ENCODE assay signal across 16 mouse cellular contexts in the genomic region with DNA sequence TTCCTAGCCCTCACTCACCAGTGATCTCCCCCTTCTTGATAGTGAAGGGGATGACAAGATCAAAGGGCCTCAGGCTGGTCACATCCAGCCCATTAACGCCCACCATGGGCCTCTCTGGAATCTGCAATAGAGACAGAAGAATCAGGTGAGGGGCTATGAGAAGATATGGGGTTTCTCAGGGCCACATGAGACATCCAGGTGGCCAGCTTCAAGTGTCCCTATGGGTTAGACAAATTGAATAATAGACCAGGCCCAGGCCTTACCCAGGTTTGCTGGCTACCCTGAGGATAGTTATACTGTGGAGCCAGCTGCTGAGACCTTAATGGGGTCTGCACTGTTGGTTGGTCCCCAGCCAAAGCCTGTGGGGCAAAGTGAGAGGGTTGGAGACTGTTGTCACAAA.
"Had no signal": no experiment of that assay in that cellular context is flagged by ENCODE, and none has a peak within 500 bp of the region (broad histone marks: within the 10 kb centered on the region; RNA-seq: fewer than 3 reads in every experiment).

No protein-coding gene starts in this region.

- DNase-seq: retina, postnatal 1 day; right cerebral cortex, adult 18-20 months; right cerebral cortex, postnatal 14 days; right cerebral cortex, postnatal 25 days; right cerebral cortex, postnatal 4 days; spleen, adult 18-20 months; thymus, adult 18-20 months; thymus, adult 2 months; thymus, postnatal 14 days; thymus, postnatal 25 days; thymus, postnatal 36 days; thymus, postnatal 4 days had no signal

- H3K4me3 ChIP-seq: neural tube, embryonic 13.5 days; neural tube, embryonic 15.5 days; stomach, embryonic 15.5 days had no signal

- H3K4me2 ChIP-seq: neural tube, embryonic 13.5 days; neural tube, embryonic 15.5 days; stomach, embryonic 15.5 days had no signal

- H3K9me3 ChIP-seq: neural tube, embryonic 13.5 days; neural tube, embryonic 15.5 days; stomach, embryonic 15.5 days had no signal

- H3K27ac ChIP-seq: neural tube, embryonic 13.5 days; neural tube, embryonic 15.5 days; stomach, embryonic 15.5 days; stomach, postnatal 0 days had no signal

- H3K9ac ChIP-seq: neural tube, embryonic 13.5 days; neural tube, embryonic 15.5 days; stomach, embryonic 15.5 days had no signal

- H3K4me1 ChIP-seq: neural tube, embryonic 13.5 days; neural tube, embryonic 15.5 days; stomach, embryonic 15.5 days had no signal

- H3K27me3 ChIP-seq: neural tube, embryonic 13.5 days; neural tube, embryonic 15.5 days; stomach, embryonic 15.5 days had no signal
